Mouse (Mus musculus): ENCODE data around the gene Abhd17a.

GRCm38 (mm10) chr10:80549279-80549678 lies 40.9 kb downstream of the Abhd17a start:
- TF ChIP-seq POLR2A (IDR thresholded peaks at IDR 0.05; ENCODE audit: borderline replicate concordance, extremely low read depth, low read depth, low read length) (no peak), CTCF (IDR thresholded peaks at IDR 0.05; ENCODE audit: insufficient read depth, low read length) (no peak)

Measured in lung, adult 2 months (tissue).